Mouse (Mus musculus) forebrain, postnatal 0 days (tissue): ENCODE results near the gene Mks1. TPM values are rescaled to one million over a fixed set of nuclear protein-coding genes. Genes with fewer than 3 reads are reported as not detected.
A peak's percentile ranks its signal among the peaks of the same experiment; 100 is the strongest.
"Not testable (repeated sequence)": the region's sequence is repeated elsewhere in the genome, so short reads cannot be mapped to it uniquely, and the experiment has no call there.

ENCODE experiments used
- ATAC-seq: fragments of 200-750 bp; cut with Nextera tagmentation; 2 replicates; pipeline ENCODE4 v1.8.0; 2017; ENCODE audit warnings: mild to moderate bottlenecking, moderate library complexity
- DNase-seq: peaks from one replicate; pipeline ENCODE4 v3.0.0-alpha.2; 2015
- H3K27ac ChIP-seq: fragments of 300-500 bp; sonication (generic); 2 replicates; pipeline ENCODE4 v1.5.1; 2014; ENCODE audit warnings: low read depth, mild to moderate bottlenecking, antibody characterized with exemption, low read length, moderate library complexity, mixed read lengths
- H3K27me3 ChIP-seq: fragments of 300-500 bp; sonication (generic); 2 replicates; pipeline ENCODE4 v1.6.1; 2014; ENCODE audit warnings: mild to moderate bottlenecking, low read length, mixed read lengths; ENCODE audit not compliant: insufficient read depth
- H3K36me3 ChIP-seq: fragments of 300-500 bp; sonication (generic); 2 replicates; pipeline ENCODE4 v1.6.1; 2014; ENCODE audit warnings: mild to moderate bottlenecking, moderate library complexity; ENCODE audit not compliant: insufficient read depth
- H3K4me1 ChIP-seq: fragments of 300-500 bp; sonication (generic); 2 replicates; pipeline ENCODE4 v1.6.1; 2014; ENCODE audit warnings: antibody characterized with exemption; ENCODE audit not compliant: insufficient read depth
- H3K4me2 ChIP-seq: fragments of 300-500 bp; sonication (generic); 2 replicates; pipeline ENCODE4 v1.6.1; 2014; ENCODE audit warnings: low read depth, mild to moderate bottlenecking, moderate library complexity
- H3K4me3 ChIP-seq: fragments of 300-500 bp; sonication (generic); 2 replicates; pipeline ENCODE4 v1.5.1; 2014; ENCODE audit warnings: low read depth, low read length, mixed read lengths
- H3K9ac ChIP-seq: fragments of 300-500 bp; sonication (generic); 2 replicates; pipeline ENCODE4 v1.6.1; 2014; ENCODE audit warnings: mild to moderate bottlenecking
- H3K9me3 ChIP-seq: fragments of 300-500 bp; sonication (generic); 2 replicates; pipeline ENCODE4 v1.6.1; 2016; ENCODE audit warnings: low read length
- CTCF ChIP-seq: sonication (generic); IDR thresholded peaks from 2 replicates; pipeline ENCODE4 v1.5.1; 2016; ENCODE audit warnings: antibody characterized with exemption, control low read depth, low read depth
- WGBS: fragments of 180-500 bp; shearing (Covaris S2); extraction: QIAGEN DNeasy Blood & Tissue Kit; methylation state at CpG from one replicate; pipeline ENCODE4 v1.1.7; 2014; 5-methylcytosine and 5-hydroxymethylcytosine counted together
- polyA plus RNA-seq: library from polyadenylated mRNA; unstranded; fragments of >200 nt; fragmentation: Nextera tagmentation; extraction: Ambion mirVana; gene quantifications from 2 replicates; pipeline ENCODE4 v1.2.1, GENCODE M21; 2015
- total RNA-seq: library from RNA; depleted of rRNA; stranded (reverse); fragments of >200 nt; gene quantifications from 2 replicates; pipeline ENCODE4 v1.2.3, GENCODE M21; 2014

The Mks1 gene
- total and polyA plus RNA-seq, 2 experiments from 2014 or later, result 8.8 to 11.1 TPM

DNA sequence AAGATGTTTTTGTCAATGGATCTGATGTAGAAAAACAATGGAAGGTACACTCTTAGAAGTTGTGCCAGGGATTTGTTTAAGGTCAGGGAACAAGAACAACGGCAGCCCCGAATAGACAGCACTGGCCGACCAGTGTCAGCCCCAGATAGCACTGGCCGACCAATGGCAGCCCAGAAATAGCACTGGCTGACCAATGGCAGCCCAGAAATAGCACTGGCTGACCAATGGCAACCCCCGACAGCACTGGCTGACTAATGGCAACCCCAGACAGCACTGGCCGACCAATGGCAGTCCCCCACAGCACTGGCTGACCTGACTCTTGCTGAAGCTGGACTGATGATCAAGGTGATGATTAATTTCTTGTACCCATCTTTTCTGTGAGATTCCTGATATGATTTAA, 5.1 kb upstream of the Mks1 start:
- no peak overlapping the region for H3K9ac ChIP-seq
- no peaks in the 10 kb centered on the region for H3K27me3 ChIP-seq
- WGBS, result 67% methylated on average over 6 of the region's 6 CpGs
- ATAC-seq (no peak), DNase-seq (no peak)
- no peak overlapping the region for H3K27ac ChIP-seq
- H3K9me3 ChIP-seq, result no peaks in the 10 kb centered on the region
- TF ChIP-seq CTCF, result no peak
- peaks cover 4% of the 10 kb centered on the region; the same call in 1 of the 2 replicates for H3K4me1 ChIP-seq
- H3K4me2 ChIP-seq, result no peak overlapping the region
- no peak overlapping the region for H3K4me3 ChIP-seq
- no peaks in the 10 kb centered on the region for H3K36me3 ChIP-seq

DNA sequence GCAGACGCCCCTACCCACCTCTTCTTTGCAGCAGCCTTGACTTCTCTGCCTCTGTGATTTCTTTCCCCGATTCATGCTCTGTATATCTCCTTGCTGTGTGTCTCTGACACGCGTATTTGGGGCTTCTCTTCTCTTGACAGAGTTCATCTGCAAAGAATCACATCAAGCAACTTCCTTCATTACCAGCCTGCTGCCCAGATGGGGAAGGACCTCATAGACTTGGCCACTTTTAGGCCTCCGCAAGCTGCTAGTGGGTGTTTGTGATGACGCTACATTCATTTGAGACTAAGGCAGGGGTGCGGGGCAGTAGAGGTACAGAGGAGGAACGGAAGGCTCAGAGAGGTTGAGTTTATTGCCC, 561 bp downstream of the Mks1 start:
- no peaks in the 10 kb centered on the region for H3K9me3 ChIP-seq
- H3K9ac ChIP-seq, result peak overlapping the region; percentile 59
- H3K27me3 ChIP-seq, result no peaks in the 10 kb centered on the region
- H3K4me1 ChIP-seq, result peaks cover 9% of the 10 kb centered on the region; the same call in 1 of the 2 replicates
- H3K4me2 ChIP-seq, result peak overlapping the region; percentile 63
- H3K4me3 ChIP-seq, result peak overlapping the region; percentile 58
- peak; percentile 65 for ATAC-seq
- peak overlapping the region; percentile 82 for H3K27ac ChIP-seq
- 26% methylated on average over 8 of the region's 8 CpGs for WGBS
- no peak for TF ChIP-seq CTCF
- DNase-seq, result peak; percentile 63
- H3K36me3 ChIP-seq, result peaks cover 8% of the 10 kb centered on the region

DNA sequence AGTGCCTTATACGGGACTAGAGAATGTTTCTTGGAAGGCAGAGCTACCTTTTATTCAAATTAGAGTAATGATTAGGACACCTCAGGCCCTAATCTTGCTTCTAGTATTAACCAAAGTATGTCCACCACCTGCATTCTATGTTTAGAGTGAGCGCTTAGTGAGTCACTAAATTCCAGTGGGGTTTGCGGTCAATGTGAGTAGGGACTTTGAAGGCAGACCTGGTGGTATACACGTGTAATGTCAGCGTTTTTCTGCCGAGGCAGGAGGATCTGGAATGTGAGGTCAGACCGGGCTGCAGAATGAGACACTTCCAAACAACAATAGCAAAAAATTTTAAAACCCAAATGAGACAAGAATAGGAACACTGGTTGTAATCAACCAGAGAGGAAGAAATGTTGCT, 1.5 kb downstream of the Mks1 start:
- Histone ChIP-seq H3K36me3 (peaks cover 8% of the 10 kb centered on the region), H3K4me2 (no peak overlapping the region), H3K4me3 (no peak overlapping the region), H3K27ac (no peak overlapping the region), H3K27me3 (no peaks in the 10 kb centered on the region), H3K4me1 (peaks cover 9% of the 10 kb centered on the region; the same call in 1 of the 2 replicates), H3K9ac (no peak overlapping the region), H3K9me3 (no peaks in the 10 kb centered on the region)
- no peak for ATAC-seq
- no peak for DNase-seq
- WGBS, result 88% methylated on average over 7 of the region's 7 CpGs
- TF ChIP-seq CTCF, result no peak

DNA sequence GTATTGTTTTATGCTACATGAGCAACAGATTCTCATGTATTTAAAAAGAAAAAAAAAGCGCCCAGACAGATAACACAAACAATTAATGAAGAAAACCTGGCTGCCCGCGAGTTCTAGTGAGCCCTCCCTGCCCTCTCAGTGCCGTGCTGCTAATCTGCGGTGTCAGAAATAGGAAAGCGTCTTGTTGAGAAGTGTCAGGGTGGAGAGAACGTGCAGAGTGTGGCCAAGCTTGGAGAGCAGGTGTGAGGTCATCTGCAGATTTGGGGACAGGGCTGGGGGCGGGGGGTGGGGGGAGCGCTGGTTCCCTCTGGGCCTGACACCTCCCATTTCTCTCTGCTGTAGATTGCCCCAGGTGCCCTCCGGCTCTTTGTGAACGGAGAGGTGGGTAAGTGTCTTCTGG, 6.3 kb downstream of the Mks1 start:
- Histone ChIP-seq H3K9me3 (no peaks in the 10 kb centered on the region), H3K27ac (no peak overlapping the region), H3K9ac (no peak overlapping the region), H3K27me3 (no peaks in the 10 kb centered on the region), H3K4me2 (no peak overlapping the region), H3K4me3 (no peak overlapping the region), H3K36me3 (peaks cover 13% of the 10 kb centered on the region), H3K4me1 (no peaks in the 10 kb centered on the region)
- no peak for TF ChIP-seq CTCF
- ATAC-seq (no peak), DNase-seq (no peak)
- WGBS, result 93% methylated on average over 11 of the region's 11 CpGs

DNA sequence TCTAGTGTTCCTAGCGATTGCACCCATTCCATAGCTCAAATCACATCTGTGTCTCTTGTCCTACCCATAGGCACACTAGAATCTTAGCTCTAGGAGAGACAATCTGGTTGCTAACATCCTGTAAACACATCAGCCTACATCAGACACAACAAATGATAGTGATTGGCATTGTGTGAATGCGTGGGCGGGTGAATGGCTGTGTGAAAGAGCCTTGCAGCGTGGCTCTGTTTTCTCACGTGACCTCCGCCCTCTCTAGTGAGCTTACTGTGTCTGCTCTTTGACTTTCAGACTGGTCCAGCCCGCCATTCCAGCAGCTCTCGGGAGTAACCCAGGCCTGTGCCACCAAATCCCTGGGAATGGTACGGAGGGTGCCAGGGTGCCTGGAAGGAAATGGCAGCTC, 7.4 kb downstream of the Mks1 start:
- H3K4me3 ChIP-seq, result no peak overlapping the region
- no peak for TF ChIP-seq CTCF
- H3K4me1 ChIP-seq, result no peaks in the 10 kb centered on the region
- no peaks in the 10 kb centered on the region for H3K27me3 ChIP-seq
- no peak overlapping the region for H3K9ac ChIP-seq
- no peak for ATAC-seq
- no peak overlapping the region for H3K27ac ChIP-seq
- WGBS, result 78% methylated on average over 9 of the region's 9 CpGs
- H3K9me3 ChIP-seq, result no peaks in the 10 kb centered on the region
- DNase-seq, result no peak
- no peak overlapping the region for H3K4me2 ChIP-seq
- H3K36me3 ChIP-seq, result peaks cover 13% of the 10 kb centered on the region

DNA sequence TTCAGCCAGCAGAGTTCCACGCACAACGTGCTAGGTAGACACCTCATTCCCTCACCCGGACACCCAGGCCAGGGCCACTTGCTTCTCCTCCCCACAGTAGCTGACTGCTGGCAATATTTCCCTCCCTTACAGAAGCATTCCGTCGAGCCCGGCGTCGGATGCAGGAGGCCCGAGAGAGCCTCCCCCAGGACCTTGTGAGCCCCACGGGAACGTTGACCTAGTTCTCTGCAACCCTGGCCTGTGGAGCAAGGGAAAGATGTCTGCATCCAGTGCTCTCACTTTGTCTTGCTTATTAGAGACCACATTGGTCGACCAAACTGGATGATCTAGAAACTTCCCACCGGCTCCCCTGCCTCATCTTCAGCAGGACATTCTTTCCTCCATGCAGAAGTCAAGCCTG, 9.8 kb downstream of the Mks1 start:
- ATAC-seq (no peak), DNase-seq (no peak)
- H3K9me3 ChIP-seq, result no peaks in the 10 kb centered on the region
- H3K27ac ChIP-seq, result no peak overlapping the region
- no peak for TF ChIP-seq CTCF
- no peak overlapping the region for H3K4me2 ChIP-seq
- no peaks in the 10 kb centered on the region for H3K27me3 ChIP-seq
- H3K9ac ChIP-seq, result no peak overlapping the region
- WGBS, result 93% methylated on average over 13 of the region's 13 CpGs
- H3K36me3 ChIP-seq, result peaks cover 9% of the 10 kb centered on the region; the same call in 1 of the 2 replicates
- H3K4me3 ChIP-seq, result no peak overlapping the region
- no peaks in the 10 kb centered on the region for H3K4me1 ChIP-seq

DNA sequence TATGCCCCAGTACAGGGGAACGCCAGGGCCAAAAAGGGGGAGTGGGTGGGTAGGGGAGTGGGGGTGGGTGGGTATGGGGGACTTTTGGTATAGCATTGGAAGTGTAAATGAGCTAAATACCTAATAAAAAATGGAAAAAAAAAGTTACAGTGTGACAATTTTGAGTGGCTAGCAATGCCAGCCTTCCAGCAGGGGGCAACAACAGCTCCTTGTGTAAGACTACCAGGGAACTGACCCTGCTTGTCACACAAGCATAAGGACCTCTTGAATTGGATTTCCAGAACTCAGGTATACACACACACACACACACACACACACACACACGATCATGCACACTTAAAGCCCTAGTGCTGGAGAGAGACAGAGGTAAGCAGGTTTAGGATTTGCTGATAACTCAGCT, 13.9 kb downstream of the Mks1 start:
- WGBS, result 80% methylated on average over 1 of the region's 2 CpGs
- not testable (repeated sequence) for H3K36me3 ChIP-seq, H3K27me3 ChIP-seq, DNase-seq, H3K27ac ChIP-seq, H3K9ac ChIP-seq, H3K4me2 ChIP-seq, H3K4me3 ChIP-seq, H3K9me3 ChIP-seq, ATAC-seq, H3K4me1 ChIP-seq
- TF ChIP-seq CTCF, result 0 out of 2 replicates have a peak, but pooled peaks have one; percentile 5

DNA sequence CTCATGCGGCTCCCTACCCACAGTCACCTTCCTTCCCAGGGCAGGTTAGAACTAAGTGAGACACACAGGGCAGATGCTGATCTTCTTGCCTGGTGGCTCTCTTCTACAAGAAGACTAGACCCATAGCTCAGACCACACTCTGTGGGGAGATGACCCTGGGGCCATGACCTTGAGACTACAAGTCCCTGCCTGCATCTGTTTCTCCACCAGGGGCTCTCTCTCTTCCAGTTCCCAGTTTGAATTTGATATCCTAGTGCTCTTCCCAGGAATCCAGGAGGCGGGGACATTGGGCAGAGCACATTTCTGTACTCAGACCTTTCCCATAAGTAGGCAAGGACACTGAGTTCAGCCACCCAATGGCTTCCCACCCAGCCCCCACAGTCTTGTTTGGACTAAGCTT, 17.1 kb downstream of the Mks1 start:
- Histone ChIP-seq H3K4me3 (no peak overlapping the region), H3K4me2 (no peak overlapping the region), H3K9me3 (no peaks in the 10 kb centered on the region), H3K4me1 (no peaks in the 10 kb centered on the region), H3K36me3 (no peaks in the 10 kb centered on the region), H3K27ac (no peak overlapping the region), H3K27me3 (no peaks in the 10 kb centered on the region), H3K9ac (no peak overlapping the region)
- DNase-seq (no peak), ATAC-seq (no peak)
- TF ChIP-seq CTCF, result no peak
- WGBS, result 72% methylated on average over 2 of the region's 2 CpGs
